8 mouse cellular contexts compared by ENCODE assay signal in the genomic region with DNA sequence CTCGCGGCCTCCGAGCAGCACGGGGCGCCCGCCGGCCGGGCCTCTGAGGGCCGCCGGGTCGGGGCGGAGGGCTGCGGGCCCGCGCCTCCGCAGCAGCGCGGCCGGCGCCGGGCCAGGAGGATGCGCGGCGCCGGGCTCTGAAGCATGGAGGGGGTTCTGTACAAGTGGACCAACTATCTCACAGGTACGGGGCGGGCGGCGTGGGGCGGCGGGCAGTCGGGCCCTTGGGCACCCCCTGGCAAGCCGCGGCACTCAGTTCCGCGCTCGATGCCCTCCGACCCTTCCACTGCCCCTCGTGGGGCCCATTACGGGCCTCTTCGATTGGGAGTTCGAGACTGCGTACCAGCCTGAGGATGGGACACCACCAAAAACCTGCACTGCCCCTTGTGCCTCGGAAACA. TPM values are rescaled to one million over a fixed set of nuclear protein-coding genes. Genes with fewer than 3 reads are reported as not detected.
DNase-seq lines count a peak whose midpoint lies in the region; ATAC-seq lines count a peak whose summit lies in the region.

No protein-coding gene starts in this region.

- peak overlapping the region; percentile 87 for H3K27ac ChIP-seq in lung, embryonic 15.5 days
- H3K27ac ChIP-seq in embryonic facial prominence, embryonic 15.5 days (replicated peaks): peak overlapping the region; percentile 86
- peak overlapping the region; percentile 73 for H3K27ac ChIP-seq in neural tube, embryonic 14.5 days (ENCODE audit: low read depth, low read length)

- H3K9me3 ChIP-seq in lung, embryonic 15.5 days: no peaks in the 10 kb centered on the region
- no peaks in the 10 kb centered on the region for H3K9me3 ChIP-seq in embryonic facial prominence, embryonic 15.5 days (replicated peaks)
- H3K9me3 ChIP-seq in neural tube, embryonic 14.5 days (ENCODE audit: control insufficient read depth, low read length): no peaks in the 10 kb centered on the region

- under 1% methylated on average over 23 of the region's 44 CpGs for WGBS in lung, embryonic 15.5 days
- under 1% methylated on average over 44 of the region's 44 CpGs for WGBS in embryonic facial prominence, embryonic 15.5 days
- WGBS in neural tube, embryonic 14.5 days: 0% methylated on average over 29 of the region's 44 CpGs

- H3K9ac ChIP-seq in lung, embryonic 15.5 days: peak overlapping the region; percentile 88
- H3K9ac ChIP-seq in embryonic facial prominence, embryonic 15.5 days: peak overlapping the region; percentile 82
- H3K9ac ChIP-seq in neural tube, embryonic 14.5 days (replicated peaks; ENCODE audit: low read depth, low read length): peak overlapping the region; percentile 88

- 0 out of 2 replicates have a peak, but pooled peaks cover 7% of the 10 kb centered on the region for H3K36me3 ChIP-seq in lung, embryonic 15.5 days
- no peaks in the 10 kb centered on the region for H3K36me3 ChIP-seq in embryonic facial prominence, embryonic 15.5 days
- peaks cover 4% of the 10 kb centered on the region; the same call in 1 of the 2 replicates for H3K36me3 ChIP-seq in neural tube, embryonic 14.5 days (ENCODE audit: control insufficient read depth, insufficient read depth, low read length)

- peaks cover 33% of the 10 kb centered on the region for H3K4me1 ChIP-seq in lung, embryonic 15.5 days
- H3K4me1 ChIP-seq in embryonic facial prominence, embryonic 15.5 days: peaks cover 24% of the 10 kb centered on the region
- H3K4me1 ChIP-seq in neural tube, embryonic 14.5 days (ENCODE audit: control insufficient read depth, insufficient read depth, low read length): peaks cover 27% of the 10 kb centered on the region

- peak overlapping the region; percentile 97 for H3K4me3 ChIP-seq in lung, embryonic 15.5 days
- H3K4me3 ChIP-seq in embryonic facial prominence, embryonic 15.5 days (replicated peaks): peak overlapping the region; percentile 90
- peak overlapping the region; percentile 82 for H3K4me3 ChIP-seq in neural tube, embryonic 14.5 days (ENCODE audit: low read depth, low read length)

- no peak for DNase-seq in lung, postnatal 14 days
- DNase-seq in adipocyte (ENCODE audit: low spot score): peak; percentile 38
- DNase-seq in kidney, postnatal 10 days: peak; percentile 50
- no peak for DNase-seq in layer of hippocampus, adult 8-10 months (ENCODE audit: low spot score in 2 of 2)
- no peak for DNase-seq in layer of hippocampus, postnatal 36 days

- no peaks in the 10 kb centered on the region for H3K27me3 ChIP-seq in lung, embryonic 15.5 days
- no peaks in the 10 kb centered on the region for H3K27me3 ChIP-seq in embryonic facial prominence, embryonic 15.5 days
- no peaks in the 10 kb centered on the region for H3K27me3 ChIP-seq in neural tube, embryonic 14.5 days (ENCODE audit: control insufficient read depth, insufficient read depth, low read length)

- peak overlapping the region; percentile 75 for H3K4me2 ChIP-seq in lung, embryonic 15.5 days
- peak overlapping the region; percentile 71 for H3K4me2 ChIP-seq in embryonic facial prominence, embryonic 15.5 days (replicated peaks)
- peak overlapping the region; percentile 75 for H3K4me2 ChIP-seq in neural tube, embryonic 14.5 days (ENCODE audit: low read depth, low read length)

- peak; percentile 43 for ATAC-seq in lung, embryonic 15.5 days (ENCODE audit: borderline replicate concordance, extremely low read depth, low FRiP score, low TSS enrichment)
- ATAC-seq in embryonic facial prominence, embryonic 15.5 days (ENCODE audit: insufficient number of reproducible peaks, low FRiP score, low TSS enrichment, low read depth): peak; percentile 5; the same call in 1 of the 2 replicates
- ATAC-seq in neural tube, embryonic 14.5 days (ENCODE audit: low read depth): peak; percentile 55

RNA-seq across cellular contexts. Expression of a gene that starts 0.4 kb away (rescaled TPM):
- polyA plus RNA-seq in lung, embryonic 15.5 days (2015; fragmentation: Nextera tagmentation; extraction: Ambion mirVana): 12.4 and 13.4 TPM in 2 replicates
- polyA plus RNA-seq in embryonic facial prominence, embryonic 15.5 days (2015; fragmentation: Nextera tagmentation; extraction: Ambion mirVana): 10.6 and 11.5 TPM in 2 replicates
- 11.4 and 14.5 TPM in 2 replicates for polyA plus RNA-seq in neural tube, embryonic 14.5 days (2014; fragmentation: Nextera tagmentation; extraction: Ambion mirVana)
- 10 to 100 TPM; 40.0 to 54.5 (median 45.7) TPM for total RNA-seq in layer of hippocampus, adult 8-10 months (2022)
- total RNA-seq in layer of hippocampus, postnatal 36 days (2021): 10 to 100 TPM; 49.7 to 50.1 TPM

RNA-seq across cellular contexts. Expression of a gene that starts 2.5 kb away (rescaled TPM):
- polyA plus RNA-seq in lung, embryonic 15.5 days (2015; fragmentation: Nextera tagmentation; extraction: Ambion mirVana): 70.3 and 73.3 TPM in 2 replicates
- polyA plus RNA-seq in embryonic facial prominence, embryonic 15.5 days (2015; fragmentation: Nextera tagmentation; extraction: Ambion mirVana): 126 and 129 TPM in 2 replicates
- polyA plus RNA-seq in neural tube, embryonic 14.5 days (2014; fragmentation: Nextera tagmentation; extraction: Ambion mirVana): 9.0 and 23.0 TPM in 2 replicates
- 1 to 10 TPM; 7.3 to 8.4 (median 8.1) TPM for total RNA-seq in layer of hippocampus, adult 8-10 months (2022)
- total RNA-seq in layer of hippocampus, postnatal 36 days (2021): 1 to 10 TPM; 4.6 to 5.1 TPM

RNA-seq across cellular contexts. Expression of a gene that starts 27.2 kb away (rescaled TPM):
- 0.20 and 0.21 TPM in 2 replicates for polyA plus RNA-seq in lung, embryonic 15.5 days (2015; fragmentation: Nextera tagmentation; extraction: Ambion mirVana)
- polyA plus RNA-seq in embryonic facial prominence, embryonic 15.5 days (2015; fragmentation: Nextera tagmentation; extraction: Ambion mirVana): 0.59 TPM in 1 of 2 replicates, not detected in the other
- polyA plus RNA-seq in neural tube, embryonic 14.5 days (2014; fragmentation: Nextera tagmentation; extraction: Ambion mirVana): 0.73 and 0.92 TPM in 2 replicates
- under 1 TPM in 1 of 4 experiments, not detected in 3; 0.52 TPM for total RNA-seq in layer of hippocampus, adult 8-10 months (2022)
- total RNA-seq in layer of hippocampus, postnatal 36 days (2021): not detected

RNA-seq across cellular contexts. Expression of a gene that starts 27.6 kb away (rescaled TPM):
- polyA plus RNA-seq in lung, embryonic 15.5 days (2015; fragmentation: Nextera tagmentation; extraction: Ambion mirVana): 68.2 and 73.7 TPM in 2 replicates
- 53.2 and 56.7 TPM in 2 replicates for polyA plus RNA-seq in embryonic facial prominence, embryonic 15.5 days (2015; fragmentation: Nextera tagmentation; extraction: Ambion mirVana)
- 116 and 120 TPM in 2 replicates for polyA plus RNA-seq in neural tube, embryonic 14.5 days (2014; fragmentation: Nextera tagmentation; extraction: Ambion mirVana)
- total RNA-seq in layer of hippocampus, adult 8-10 months (2022): 10 to 100 TPM; 17.5 to 21.9 (median 20.8) TPM
- 10 to 100 TPM; 15.7 to 16.9 TPM for total RNA-seq in layer of hippocampus, postnatal 36 days (2021)

Comparison
In these comparisons a context has a peak if more than half of its experiments do, and no peak if none do; other contexts are left out.
1. ATAC-seq: peak in every context shown above with its lines; median percentile 55 in neural tube, embryonic 14.5 days; 43 in lung, embryonic 15.5 days; 5 in embryonic facial prominence, embryonic 15.5 days.
2. DNase-seq: peak in adipocyte (single experiment) and kidney, postnatal 10 days (single experiment); none in lung, postnatal 14 days (single experiment), layer of hippocampus, adult 8-10 months (0 of 2) and layer of hippocampus, postnatal 36 days (0 of 2).
3. Peak in every context shown above with its lines, with median percentiles within 50 percentile points of each other: H3K27ac ChIP-seq, H3K4me2 ChIP-seq, H3K4me3 ChIP-seq and H3K9ac ChIP-seq.